Mouse (Mus musculus) intestine, postnatal 0 days (tissue): ENCODE results near the gene Opa3. TPM values are rescaled to one million over a fixed set of nuclear protein-coding genes. Genes with fewer than 3 reads are reported as not detected.

Experiments
- ATAC-seq: fragments of 200-750 bp; cut with Nextera tagmentation; 2 replicates; pipeline ENCODE4 v1.8.0; 2017; ENCODE audit warnings: mild to moderate bottlenecking, moderate TSS enrichment, moderate library complexity
- H3K27ac ChIP-seq: fragments of 300-500 bp; sonication (generic); 2 replicates; pipeline ENCODE4 v1.5.1; 2014; ENCODE audit warnings: mild to moderate bottlenecking, low read depth, low read length, moderate library complexity
- H3K27me3 ChIP-seq: fragments of 300-500 bp; sonication (generic); replicated peaks from 2 replicates; pipeline ENCODE4 v1.6.1; 2014; ENCODE audit warnings: low read length, mixed read lengths; ENCODE audit not compliant: control insufficient read depth, insufficient read depth
- H3K36me3 ChIP-seq: fragments of 300-500 bp; sonication (generic); 2 replicates; pipeline ENCODE4 v1.6.1; 2014; ENCODE audit warnings: mild to moderate bottlenecking, moderate library complexity; ENCODE audit not compliant: control insufficient read depth, insufficient read depth
- H3K4me1 ChIP-seq: fragments of 300-500 bp; sonication (generic); replicated peaks from 2 replicates; pipeline ENCODE4 v1.6.1; 2014; ENCODE audit warnings: antibody characterized with exemption, low read length, mixed read lengths; ENCODE audit not compliant: control insufficient read depth, insufficient read depth
- H3K4me2 ChIP-seq: fragments of 300-500 bp; sonication (generic); replicated peaks from 2 replicates; pipeline ENCODE4 v1.6.1; 2014; ENCODE audit warnings: low read depth, mild to moderate bottlenecking, moderate library complexity
- H3K4me3 ChIP-seq: fragments of 300-500 bp; sonication (generic); 2 replicates; pipeline ENCODE4 v1.5.1; 2014; ENCODE audit warnings: low read depth, low read length
- H3K9ac ChIP-seq: fragments of 300-500 bp; sonication (generic); 2 replicates; pipeline ENCODE4 v1.6.1; 2014; ENCODE audit warnings: mild to moderate bottlenecking, low read depth, low read length
- H3K9me3 ChIP-seq: fragments of 300-500 bp; sonication (generic); 2 replicates; pipeline ENCODE4 v1.6.1; 2016; ENCODE audit warnings: mixed run types; ENCODE audit not compliant: control insufficient read depth
- CTCF ChIP-seq: sonication (generic); IDR thresholded peaks from 2 replicates; pipeline ENCODE4 v1.5.1; 2016; ENCODE audit warnings: low read depth, mild to moderate bottlenecking, control low read depth, antibody characterized with exemption, moderate library complexity
- WGBS: fragments of 180-500 bp; shearing (Covaris S2); extraction: QIAGEN DNeasy Blood & Tissue Kit; methylation state at CpG from one replicate; pipeline ENCODE4 v1.1.7; 2014; 5-methylcytosine and 5-hydroxymethylcytosine counted together
- polyA plus RNA-seq: library from polyadenylated mRNA; unstranded; fragments of >200 nt; fragmentation: Nextera tagmentation; extraction: Ambion mirVana; gene quantifications from 2 replicates; pipeline ENCODE4 v1.2.1, GENCODE M21; 2015

Gene Opa3
- polyA plus RNA-seq, 1 experiment from 2014 or later, result 27.5 TPM

DNA sequence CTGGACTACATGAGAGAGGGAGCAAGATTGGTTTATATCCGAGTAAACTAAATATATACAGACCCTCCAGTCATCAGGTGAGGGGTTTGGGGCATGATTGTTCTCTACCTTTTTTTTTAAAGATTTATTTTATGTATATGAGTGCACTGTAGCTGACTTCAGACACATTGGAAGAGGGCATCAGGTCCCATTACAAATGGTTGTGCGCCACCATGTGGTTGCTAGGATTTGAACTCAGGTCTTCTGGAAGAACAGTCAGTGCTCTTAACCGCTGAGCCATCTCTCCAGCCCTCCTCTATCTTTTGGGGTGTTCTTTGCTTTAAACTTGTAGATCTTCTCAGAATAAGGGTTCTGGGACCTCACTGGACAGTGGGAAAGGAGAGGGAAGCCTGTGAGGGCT lies 8.1 kb upstream of the Opa3 start:
- no peak overlapping the region for H3K4me3 ChIP-seq
- H3K27ac ChIP-seq, result no peak overlapping the region
- no peak for ATAC-seq
- H3K36me3 ChIP-seq, result peaks cover 3% of the 10 kb centered on the region; the same call in 1 of the 2 replicates
- H3K9me3 ChIP-seq, result no peaks in the 10 kb centered on the region
- no peak overlapping the region for H3K4me2 ChIP-seq
- no peaks in the 10 kb centered on the region for H3K4me1 ChIP-seq
- 57% methylated on average over 3 of the region's 3 CpGs for WGBS
- TF ChIP-seq CTCF, result peak; percentile 22; the same call in 1 of the 2 replicates
- no peaks in the 10 kb centered on the region for H3K27me3 ChIP-seq
- H3K9ac ChIP-seq, result no peak overlapping the region

DNA sequence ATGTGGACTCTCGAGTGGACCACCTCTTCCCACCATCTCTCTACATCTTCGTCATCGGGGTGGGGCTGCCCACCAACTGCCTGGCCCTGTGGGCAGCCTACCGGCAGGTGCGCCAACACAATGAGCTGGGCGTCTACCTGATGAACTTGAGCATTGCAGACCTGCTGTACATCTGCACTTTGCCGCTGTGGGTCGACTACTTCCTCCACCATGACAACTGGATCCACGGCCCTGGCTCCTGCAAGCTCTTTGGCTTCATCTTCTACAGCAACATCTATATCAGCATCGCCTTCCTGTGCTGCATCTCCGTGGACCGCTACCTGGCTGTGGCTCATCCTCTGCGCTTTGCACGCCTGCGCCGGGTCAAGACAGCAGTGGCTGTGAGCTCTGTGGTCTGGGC lies 5.9 kb upstream of the Opa3 start:
- Histone ChIP-seq H3K4me2 (no peak overlapping the region), H3K9ac (no peak overlapping the region), H3K9me3 (no peaks in the 10 kb centered on the region), H3K27me3 (no peaks in the 10 kb centered on the region), H3K36me3 (peaks cover 3% of the 10 kb centered on the region; the same call in 1 of the 2 replicates), H3K27ac (no peak overlapping the region), H3K4me1 (0 out of 2 replicates have a peak, but pooled peaks cover 3% of the 10 kb centered on the region), H3K4me3 (no peak overlapping the region)
- WGBS, result 91% methylated on average over 16 of the region's 16 CpGs
- no peak for TF ChIP-seq CTCF
- ATAC-seq, result no peak

DNA sequence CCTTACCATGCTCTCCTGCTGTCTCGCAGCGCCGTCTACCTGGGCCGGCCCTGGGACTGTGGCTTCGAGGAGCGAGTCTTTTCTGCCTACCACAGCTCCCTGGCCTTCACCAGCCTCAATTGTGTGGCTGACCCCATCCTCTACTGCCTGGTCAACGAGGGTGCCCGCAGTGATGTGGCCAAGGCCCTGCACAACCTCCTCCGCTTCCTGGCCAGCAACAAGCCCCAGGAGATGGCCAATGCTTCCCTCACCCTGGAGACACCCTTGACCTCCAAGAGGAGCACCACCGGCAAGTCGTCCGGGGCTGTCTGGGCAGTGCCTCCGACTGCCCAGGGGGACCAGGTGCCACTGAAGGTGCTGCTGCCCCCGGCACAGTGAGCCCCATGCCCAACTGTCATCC lies 5.3 kb upstream of the Opa3 start:
- no peaks in the 10 kb centered on the region for H3K27me3 ChIP-seq
- H3K9me3 ChIP-seq, result no peaks in the 10 kb centered on the region
- H3K9ac ChIP-seq, result no peak overlapping the region
- 0 out of 2 replicates have a peak, but pooled peaks cover 3% of the 10 kb centered on the region for H3K4me1 ChIP-seq
- no peak overlapping the region for H3K4me3 ChIP-seq
- H3K4me2 ChIP-seq, result no peak overlapping the region
- ATAC-seq, result no peak
- no peak overlapping the region for H3K27ac ChIP-seq
- H3K36me3 ChIP-seq, result peaks cover 3% of the 10 kb centered on the region; the same call in 1 of the 2 replicates
- 88% methylated on average over 14 of the region's 14 CpGs for WGBS
- no peak for TF ChIP-seq CTCF

DNA sequence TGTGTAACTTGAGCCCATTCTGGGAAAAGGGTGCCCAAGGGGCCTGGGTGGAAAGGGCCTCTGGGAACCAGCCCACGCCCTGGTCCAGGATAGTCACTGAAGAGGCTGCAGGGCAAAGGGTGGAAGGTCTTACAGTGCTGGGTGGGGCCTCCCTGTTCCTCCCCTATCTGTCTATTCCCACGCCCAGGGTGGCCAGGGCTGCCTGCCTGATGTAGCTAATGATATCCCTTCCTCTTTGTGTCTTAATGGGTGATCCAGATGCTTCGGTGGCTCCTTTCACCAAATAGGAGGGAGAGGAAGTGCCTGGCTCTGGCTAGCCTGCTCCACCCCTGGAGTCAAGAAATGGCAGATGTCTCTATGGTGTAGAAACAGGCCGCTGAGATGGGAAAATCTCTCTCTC lies 3.2 kb upstream of the Opa3 start:
- no peak for TF ChIP-seq CTCF
- H3K9ac ChIP-seq, result no peak overlapping the region
- H3K27me3 ChIP-seq, result no peaks in the 10 kb centered on the region
- WGBS, result 46% methylated on average over 4 of the region's 4 CpGs
- no peak for ATAC-seq
- H3K4me1 ChIP-seq, result 0 out of 2 replicates have a peak, but pooled peaks cover 7% of the 10 kb centered on the region
- H3K4me3 ChIP-seq, result no peak overlapping the region
- H3K4me2 ChIP-seq, result no peak overlapping the region
- no peaks in the 10 kb centered on the region for H3K9me3 ChIP-seq
- peaks cover 3% of the 10 kb centered on the region; the same call in 1 of the 2 replicates for H3K36me3 ChIP-seq
- no peak overlapping the region for H3K27ac ChIP-seq

DNA sequence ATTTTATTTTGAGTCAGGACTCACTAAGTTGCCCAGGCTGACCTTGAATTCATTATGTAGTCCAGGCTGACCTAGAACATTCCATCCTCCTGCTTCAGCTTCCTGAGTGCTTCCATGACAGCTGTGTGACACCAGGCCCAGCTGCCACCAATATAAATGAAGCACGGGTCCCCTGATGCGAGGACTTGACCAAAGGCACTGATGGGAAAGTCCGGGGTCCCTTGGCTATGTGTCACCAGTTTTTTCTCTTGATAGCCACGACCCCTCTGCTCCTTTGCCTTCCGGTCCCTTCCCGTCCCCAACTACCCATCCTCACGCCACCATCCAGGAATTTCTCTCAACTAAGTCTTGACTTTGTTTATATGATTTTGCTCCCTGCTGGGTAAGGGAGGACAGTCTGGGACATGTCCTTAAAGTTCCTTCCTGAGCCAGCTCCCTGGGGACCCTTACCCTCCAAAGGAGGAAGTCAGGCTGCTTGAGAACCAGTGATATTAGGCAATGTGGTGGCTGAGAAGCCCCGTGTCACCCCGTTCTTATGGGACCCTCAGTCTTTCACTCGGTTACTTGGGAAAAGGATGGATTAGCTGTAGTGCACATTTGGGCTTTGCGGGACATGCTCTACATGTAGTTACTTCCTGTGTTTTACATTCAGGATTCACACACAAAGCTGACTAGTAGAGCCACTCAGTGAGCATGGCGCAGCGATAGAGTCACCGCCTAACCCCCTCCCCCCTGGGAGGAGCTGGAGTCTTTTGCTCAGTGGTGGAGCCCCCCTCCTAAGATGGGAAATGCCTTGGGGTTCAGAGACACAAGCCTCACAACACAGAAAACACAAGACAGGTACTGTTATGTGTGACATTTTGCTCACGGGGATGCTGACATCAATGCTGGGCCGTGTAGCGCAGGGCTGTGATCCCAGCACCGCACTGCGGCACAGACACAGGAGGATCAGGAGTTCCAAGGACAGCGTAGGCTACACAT lies 1.0 kb upstream of the Opa3 start:
- no peak for TF ChIP-seq CTCF
- no peak for ATAC-seq
- 16% methylated on average over 20 of the region's 20 CpGs for WGBS

DNA sequence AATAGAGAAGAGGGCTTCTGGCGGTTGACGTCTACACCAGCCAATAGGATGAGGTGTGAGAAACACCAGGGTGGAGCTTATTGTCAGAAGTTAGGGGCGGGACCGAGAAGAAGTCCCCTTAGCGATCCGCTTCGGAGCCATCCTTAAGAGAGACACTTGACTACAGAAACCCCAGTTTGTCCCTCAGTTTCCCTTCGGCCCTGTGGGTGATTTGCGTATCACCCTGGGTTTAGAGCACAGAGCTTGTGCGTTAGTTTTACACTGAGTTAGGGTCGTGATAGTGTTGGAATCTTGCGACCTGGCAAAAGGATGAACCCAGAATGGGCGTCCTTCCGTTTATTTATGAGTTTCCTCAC lies 637 bp downstream of the Opa3 start:
- peak overlapping the region; percentile 57 for H3K4me3 ChIP-seq
- H3K27ac ChIP-seq, result peak overlapping the region; percentile 98
- H3K9me3 ChIP-seq, result no peaks in the 10 kb centered on the region
- no peak for ATAC-seq
- under 1% methylated on average over 14 of the region's 14 CpGs for WGBS
- H3K36me3 ChIP-seq, result peaks cover 3% of the 10 kb centered on the region; the same call in 1 of the 2 replicates
- peak overlapping the region; percentile 81 for H3K4me2 ChIP-seq
- peaks cover 18% of the 10 kb centered on the region; the same call in 1 of the 2 replicates for H3K4me1 ChIP-seq
- no peaks in the 10 kb centered on the region for H3K27me3 ChIP-seq
- TF ChIP-seq CTCF, result no peak
- H3K9ac ChIP-seq, result peak overlapping the region; percentile 43

More for the DNA sequence above, 1.0 kb upstream of the Opa3 start:
- H3K27me3 ChIP-seq, result no peaks in the 10 kb centered on the region
- peak overlapping the region; percentile 83 for H3K27ac ChIP-seq
- peaks cover 13% of the 10 kb centered on the region; the same call in 1 of the 2 replicates for H3K4me1 ChIP-seq
- peak overlapping the region; percentile 82 for H3K4me2 ChIP-seq
- H3K9ac ChIP-seq, result peak overlapping the region; percentile 68
- no peaks in the 10 kb centered on the region for H3K9me3 ChIP-seq
- H3K36me3 ChIP-seq, result peaks cover 3% of the 10 kb centered on the region; the same call in 1 of the 2 replicates
- H3K4me3 ChIP-seq, result peak overlapping the region; percentile 57
